Mouse (Mus musculus): ENCODE results near the gene 1600014C10Rik.

DNA sequence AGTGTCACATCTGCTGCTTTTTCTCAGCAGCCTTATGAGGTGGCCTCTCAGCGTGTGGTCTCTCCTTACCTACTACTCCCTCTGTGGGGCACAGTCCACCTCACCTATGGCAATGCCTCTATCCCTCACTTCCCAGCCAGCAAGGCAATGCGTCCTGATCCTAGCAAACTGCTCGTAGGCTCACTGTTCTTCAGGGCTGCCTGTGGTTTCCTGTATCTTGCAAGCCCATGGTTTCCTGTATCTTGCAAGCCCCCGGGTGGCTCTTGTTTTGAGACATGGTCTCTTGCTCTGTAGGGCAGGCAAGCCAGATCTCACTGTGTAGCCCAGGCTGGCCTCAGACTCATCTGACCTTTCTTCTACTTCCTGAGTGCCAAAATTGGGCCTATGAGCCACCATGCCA, 3.8 kb downstream of the 1600014C10Rik start:
- TF ChIP-seq CTCF (IDR thresholded peaks at IDR 0.05; ENCODE audit: low read depth, low read length) (no peak), EP300 (IDR thresholded peaks at IDR 0.05; ENCODE audit: insufficient read depth, low read depth, low read length) (no peak)
